Mouse (Mus musculus): Measurements from ENCODE around the gene Jak1. TPM values are rescaled to one million over a fixed set of nuclear protein-coding genes. Genes with fewer than 3 reads are reported as not detected.

Gene Jak1
- total RNA-seq, 2 experiments from 2014 or later: 122 to 124 TPM

Other genes with a start within 250 kb of the Jak1 start
- not detected for gene Gm10577, start 244.6 kb downstream of the Jak1 start, total RNA-seq (2021)
- 10 to 100 TPM; 19.5 to 21.9 TPM for gene Raver2, start 196.3 kb downstream of the Jak1 start, total RNA-seq (2021)
- gene Ak4, start 154.0 kb upstream of the Jak1 start, total RNA-seq (2021): 10 to 100 TPM; 31.4 to 50.2 TPM
- gene Dnajc6, start 231.4 kb upstream of the Jak1 start, total RNA-seq (2021): 100 to 1,000 TPM; 306 to 342 TPM

Measured in left cerebral cortex, postnatal 25 days (tissue).